Mouse (Mus musculus): ENCODE results near the gene Sdc4. TPM values are rescaled to one million over a fixed set of nuclear protein-coding genes. Genes with fewer than 3 reads are reported as not detected.

Gene Sdc4
- polyA plus RNA-seq, 1 experiment from 2014 or later, result 11.6 TPM

- 0 out of 2 replicates have a peak, but pooled peaks cover 5% of the 10 kb centered on the region for H3K4me1 ChIP-seq (replicated peaks; ENCODE audit: control insufficient read depth, insufficient read depth, low read length)
- H3K4me3 ChIP-seq (ENCODE audit: low read depth, low read length), result no peak overlapping the region
- DNase-seq (ENCODE audit: low spot score) (no peak), ATAC-seq (ENCODE audit: low FRiP score) (no peak)
- WGBS, result 55% methylated on average over 3 of the region's 3 CpGs
- H3K9ac ChIP-seq (ENCODE audit: low read depth, low read length), result no peak overlapping the region
- H3K36me3 ChIP-seq (ENCODE audit: control insufficient read depth, insufficient read depth, low read length), result no peaks in the 10 kb centered on the region
- H3K4me2 ChIP-seq (replicated peaks; ENCODE audit: low read depth, low read length), result no peak overlapping the region
- no peaks in the 10 kb centered on the region for H3K27me3 ChIP-seq (ENCODE audit: control insufficient read depth, insufficient read depth, low read length)
- 0 out of 2 replicates have a peak overlapping the region, but pooled peaks have one; percentile 30 for H3K27ac ChIP-seq (ENCODE audit: low read depth, low read length)
- H3K9me3 ChIP-seq (ENCODE audit: control insufficient read depth, low read length), result no peaks in the 10 kb centered on the region
These were observed 6.7 kb downstream of the Sdc4 start for GRCm38 (mm10) chr2:164436961-164437360.

DNA sequence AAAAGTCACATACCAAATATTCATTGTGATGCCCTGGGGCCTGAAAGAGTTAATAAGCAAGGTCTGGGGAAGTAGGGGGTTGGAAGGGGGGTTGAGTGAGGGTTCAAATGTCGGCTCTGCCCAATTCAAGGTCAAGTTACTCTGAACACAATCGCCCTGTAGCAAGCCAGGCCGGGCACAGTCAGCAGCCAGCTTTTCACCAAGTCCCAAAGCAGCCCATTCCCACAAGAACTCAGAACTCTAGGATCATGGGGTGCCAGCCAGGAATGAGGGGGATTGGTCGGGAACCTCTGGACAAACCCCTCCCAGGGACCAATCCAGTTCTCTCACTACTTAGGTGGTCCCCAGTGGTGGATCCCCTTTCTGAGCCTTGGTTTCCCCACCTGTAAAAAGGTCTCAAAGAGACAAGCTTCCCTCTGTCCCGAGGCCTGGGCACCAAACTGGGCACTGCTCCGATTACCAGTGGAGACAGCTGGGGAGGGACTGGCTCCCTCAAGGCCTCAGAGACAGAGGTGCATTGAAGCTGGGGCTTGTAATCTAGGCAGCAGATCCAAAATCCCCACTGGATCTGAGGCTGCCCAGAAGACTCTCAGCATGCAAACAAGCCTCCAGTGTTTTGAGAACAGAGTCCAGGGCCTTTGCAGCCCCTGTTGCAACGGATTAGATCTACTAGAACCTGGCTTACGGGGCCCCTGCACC, 7.3 kb downstream of the Sdc4 start:
- Histone ChIP-seq H3K9me3 (ENCODE audit: control insufficient read depth, low read length) (no peaks in the 10 kb centered on the region), H3K27ac (ENCODE audit: low read depth, low read length) (0 out of 2 replicates have a peak overlapping the region, but pooled peaks have one; percentile 30), H3K36me3 (ENCODE audit: control insufficient read depth, insufficient read depth, low read length) (no peaks in the 10 kb centered on the region), H3K4me2 (replicated peaks; ENCODE audit: low read depth, low read length) (no peak overlapping the region), H3K4me1 (replicated peaks; ENCODE audit: control insufficient read depth, insufficient read depth, low read length) (0 out of 2 replicates have a peak, but pooled peaks cover 5% of the 10 kb centered on the region), H3K9ac (ENCODE audit: low read depth, low read length) (no peak overlapping the region), H3K4me3 (ENCODE audit: low read depth, low read length) (no peak overlapping the region), H3K27me3 (ENCODE audit: control insufficient read depth, insufficient read depth, low read length) (no peaks in the 10 kb centered on the region)
- DNase-seq (ENCODE audit: low spot score) (no peak), ATAC-seq (ENCODE audit: low FRiP score) (no peak)
- 25% methylated on average over 8 of the region's 8 CpGs for WGBS

DNA sequence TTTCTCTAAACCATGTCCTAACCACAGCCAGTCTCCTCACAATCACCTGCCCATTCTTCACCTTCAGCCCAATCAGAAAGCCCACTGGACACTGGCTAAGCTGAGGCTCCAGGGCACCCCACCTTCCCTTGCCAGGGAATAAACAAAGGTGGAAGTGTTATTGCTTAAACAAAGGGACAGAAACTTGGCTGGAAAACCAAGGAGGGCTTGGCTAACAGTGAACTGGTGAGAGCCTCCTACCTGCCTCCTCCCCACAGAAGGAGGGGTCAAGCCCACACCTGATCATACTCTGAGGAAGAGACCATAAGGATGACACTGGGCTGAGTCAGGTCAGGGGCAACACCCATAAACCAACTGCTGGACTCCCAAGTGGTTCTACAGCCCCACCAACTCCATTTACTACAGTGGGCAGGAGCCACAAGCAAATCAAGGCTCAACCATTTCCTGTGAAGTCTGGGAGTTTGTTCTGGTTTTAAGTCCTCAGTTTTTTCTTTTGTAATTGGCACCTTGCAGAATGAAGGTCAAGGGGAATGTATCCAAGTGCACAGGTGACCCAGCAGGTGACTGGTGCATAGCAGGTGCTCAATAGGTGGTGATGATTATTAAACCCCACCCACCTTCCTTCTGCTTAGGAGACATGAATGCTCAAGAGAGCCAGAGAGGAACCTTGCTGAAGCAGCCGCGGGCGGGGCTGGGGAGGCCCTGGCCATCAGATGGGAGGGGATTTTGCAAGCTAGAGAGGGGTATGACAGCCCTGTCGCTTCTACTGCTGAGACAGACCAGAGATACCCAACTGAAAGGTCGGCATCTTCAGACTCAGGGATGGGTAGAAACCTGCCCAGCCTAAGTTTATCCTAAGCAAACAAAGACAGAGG, 8.2 kb downstream of the Sdc4 start:
- H3K27ac ChIP-seq (ENCODE audit: low read depth, low read length), result no peak overlapping the region
- no peak for DNase-seq (ENCODE audit: low spot score)
- no peak overlapping the region for H3K4me3 ChIP-seq (ENCODE audit: low read depth, low read length)
- H3K27me3 ChIP-seq (ENCODE audit: control insufficient read depth, insufficient read depth, low read length), result no peaks in the 10 kb centered on the region
- H3K9me3 ChIP-seq (ENCODE audit: control insufficient read depth, low read length), result no peaks in the 10 kb centered on the region
- H3K4me2 ChIP-seq (replicated peaks; ENCODE audit: low read depth, low read length), result no peak overlapping the region
- no peaks in the 10 kb centered on the region for H3K36me3 ChIP-seq (ENCODE audit: control insufficient read depth, insufficient read depth, low read length)
- no peak for ATAC-seq (ENCODE audit: low FRiP score)
- H3K9ac ChIP-seq (ENCODE audit: low read depth, low read length), result no peak overlapping the region
- WGBS, result 64% methylated on average over 5 of the region's 5 CpGs
- H3K4me1 ChIP-seq (replicated peaks; ENCODE audit: control insufficient read depth, insufficient read depth, low read length), result 0 out of 2 replicates have a peak, but pooled peaks cover 5% of the 10 kb centered on the region

GRCm38 (mm10) chr2:164434681-164435080, 9.0 kb downstream of the Sdc4 start:
- Histone ChIP-seq H3K27ac (ENCODE audit: low read depth, low read length) (no peak overlapping the region), H3K36me3 (ENCODE audit: control insufficient read depth, insufficient read depth, low read length) (no peaks in the 10 kb centered on the region), H3K4me2 (replicated peaks; ENCODE audit: low read depth, low read length) (no peak overlapping the region), H3K9ac (ENCODE audit: low read depth, low read length) (no peak overlapping the region), H3K4me3 (ENCODE audit: low read depth, low read length) (no peak overlapping the region), H3K27me3 (ENCODE audit: control insufficient read depth, insufficient read depth, low read length) (no peaks in the 10 kb centered on the region), H3K9me3 (ENCODE audit: control insufficient read depth, low read length) (no peaks in the 10 kb centered on the region), H3K4me1 (replicated peaks; ENCODE audit: control insufficient read depth, insufficient read depth, low read length) (0 out of 2 replicates have a peak, but pooled peaks cover 5% of the 10 kb centered on the region)
- DNase-seq (ENCODE audit: low spot score) (no peak), ATAC-seq (ENCODE audit: low FRiP score) (no peak)
- WGBS, result 87% methylated on average over 3 of the region's 3 CpGs

DNA sequence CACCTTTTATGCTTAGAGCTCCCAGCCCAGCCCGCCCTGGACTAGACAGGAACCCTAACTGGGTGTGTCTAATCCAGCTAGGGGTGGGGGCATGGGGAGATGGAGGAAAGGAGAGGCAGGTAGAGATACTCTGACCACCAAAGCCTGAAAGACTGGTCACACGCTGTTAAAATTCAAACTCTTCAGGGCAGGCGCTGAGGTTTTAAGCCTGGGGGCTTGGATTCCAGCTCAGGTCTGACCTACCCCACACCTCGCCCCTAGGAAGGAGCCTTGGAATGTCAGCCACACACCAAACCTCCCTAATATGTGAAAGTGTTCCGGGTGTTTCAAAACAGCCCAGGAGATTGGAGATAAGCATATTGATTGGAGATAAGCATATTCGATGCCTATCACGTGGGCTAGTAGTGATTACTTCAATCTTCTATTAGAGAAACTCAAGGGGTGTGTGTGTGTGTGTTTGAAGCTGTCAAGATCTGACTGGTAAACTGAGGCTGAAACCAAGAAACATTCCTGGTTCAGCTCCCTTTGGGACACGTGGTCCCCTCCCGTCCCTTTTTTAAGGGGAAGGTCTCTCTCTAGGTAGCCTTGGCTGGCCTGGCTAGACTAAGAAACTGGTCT, 10.3 kb downstream of the Sdc4 start:
- no peak for DNase-seq (ENCODE audit: low spot score)
- Histone ChIP-seq H3K27ac (ENCODE audit: low read depth, low read length) (no peak overlapping the region), H3K4me1 (replicated peaks; ENCODE audit: control insufficient read depth, insufficient read depth, low read length) (0 out of 2 replicates have a peak, but pooled peaks cover 5% of the 10 kb centered on the region), H3K4me3 (ENCODE audit: low read depth, low read length) (no peak overlapping the region), H3K9ac (ENCODE audit: low read depth, low read length) (no peak overlapping the region), H3K27me3 (ENCODE audit: control insufficient read depth, insufficient read depth, low read length) (no peaks in the 10 kb centered on the region), H3K36me3 (ENCODE audit: control insufficient read depth, insufficient read depth, low read length) (peaks cover 2% of the 10 kb centered on the region; the same call in 1 of the 2 replicates), H3K4me2 (replicated peaks; ENCODE audit: low read depth, low read length) (no peak overlapping the region), H3K9me3 (ENCODE audit: control insufficient read depth, low read length) (no peaks in the 10 kb centered on the region)
- no peak for ATAC-seq (ENCODE audit: low FRiP score)
- WGBS, result 84% methylated on average over 9 of the region's 9 CpGs

DNA sequence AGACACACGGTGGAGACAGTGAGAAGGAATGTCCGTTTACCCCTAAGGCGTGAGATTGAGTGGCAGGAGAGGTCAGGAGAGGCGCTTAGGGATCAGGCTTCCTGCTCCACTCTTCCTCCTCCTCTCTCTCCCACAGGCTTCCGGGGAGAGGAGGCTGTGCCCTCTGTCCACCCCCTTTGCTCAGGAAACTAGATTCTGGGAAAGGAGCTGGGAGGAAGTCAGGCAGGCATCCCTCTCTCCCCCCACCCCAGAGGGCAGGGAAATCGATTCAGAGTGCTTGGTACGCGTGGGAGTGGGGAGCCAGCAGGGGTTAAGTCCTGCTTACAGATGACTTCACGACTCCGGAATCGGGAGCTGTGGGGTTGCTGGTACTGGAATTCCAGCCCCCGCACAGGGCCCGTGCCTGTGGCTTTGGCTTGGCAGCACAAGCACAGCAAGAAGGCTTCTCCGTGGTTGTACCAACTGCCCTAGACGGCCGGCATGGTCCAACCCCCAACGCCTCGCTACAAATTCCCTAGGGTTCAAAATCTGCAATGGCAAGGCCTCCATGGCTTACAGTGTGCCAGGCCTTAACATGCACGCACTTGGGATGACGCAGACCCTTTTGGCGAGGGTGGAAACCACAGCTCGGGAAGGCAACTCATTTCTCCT, 11.0 kb downstream of the Sdc4 start:
- peaks cover 2% of the 10 kb centered on the region; the same call in 1 of the 2 replicates for H3K36me3 ChIP-seq (ENCODE audit: control insufficient read depth, insufficient read depth, low read length)
- H3K9ac ChIP-seq (ENCODE audit: low read depth, low read length), result 0 out of 2 replicates have a peak overlapping the region, but pooled peaks have one; percentile 4
- no peak overlapping the region for H3K27ac ChIP-seq (ENCODE audit: low read depth, low read length)
- H3K27me3 ChIP-seq (ENCODE audit: control insufficient read depth, insufficient read depth, low read length), result no peaks in the 10 kb centered on the region
- H3K4me1 ChIP-seq (replicated peaks; ENCODE audit: control insufficient read depth, insufficient read depth, low read length), result 0 out of 2 replicates have a peak, but pooled peaks cover 5% of the 10 kb centered on the region
- no peaks in the 10 kb centered on the region for H3K9me3 ChIP-seq (ENCODE audit: control insufficient read depth, low read length)
- ATAC-seq (ENCODE audit: low FRiP score) (no peak), DNase-seq (ENCODE audit: low spot score) (peak; percentile 19)
- 35% methylated on average over 22 of the region's 22 CpGs for WGBS
- no peak overlapping the region for H3K4me3 ChIP-seq (ENCODE audit: low read depth, low read length)
- H3K4me2 ChIP-seq (replicated peaks; ENCODE audit: low read depth, low read length), result no peak overlapping the region

- DNase-seq (ENCODE audit: low spot score), result no peak
- no peak overlapping the region for H3K4me3 ChIP-seq (ENCODE audit: low read depth, low read length)
- no peak overlapping the region for H3K9ac ChIP-seq (ENCODE audit: low read depth, low read length)
- no peaks in the 10 kb centered on the region for H3K9me3 ChIP-seq (ENCODE audit: control insufficient read depth, low read length)
- no peaks in the 10 kb centered on the region for H3K27me3 ChIP-seq (ENCODE audit: control insufficient read depth, insufficient read depth, low read length)
- H3K36me3 ChIP-seq (ENCODE audit: control insufficient read depth, insufficient read depth, low read length), result peaks cover 2% of the 10 kb centered on the region; the same call in 1 of the 2 replicates
- H3K27ac ChIP-seq (ENCODE audit: low read depth, low read length), result no peak overlapping the region
- WGBS, result 54% methylated on average over 9 of the region's 9 CpGs
- no peak overlapping the region for H3K4me2 ChIP-seq (replicated peaks; ENCODE audit: low read depth, low read length)
- 0 out of 2 replicates have a peak, but pooled peaks cover 5% of the 10 kb centered on the region for H3K4me1 ChIP-seq (replicated peaks; ENCODE audit: control insufficient read depth, insufficient read depth, low read length)
- no peak for ATAC-seq (ENCODE audit: low FRiP score)
These were observed 11.8 kb downstream of the Sdc4 start for GRCm38 (mm10) chr2:164431676-164432465.
